Mouse (Mus musculus) heart, postnatal 0 days (tissue): Measurements from ENCODE around the gene Lipn.

Experiments
- CTCF ChIP-seq: IDR thresholded peaks from 2 replicates; pipeline ENCODE4 v1.5.1; 2016; ENCODE audit warnings: antibody characterized with exemption, control low read depth, low read depth
- EP300 ChIP-seq: IDR thresholded peaks from 2 replicates; pipeline ENCODE4 v1.6.1; 2016; ENCODE audit warnings: antibody characterized with exemption, low read depth

DNA sequence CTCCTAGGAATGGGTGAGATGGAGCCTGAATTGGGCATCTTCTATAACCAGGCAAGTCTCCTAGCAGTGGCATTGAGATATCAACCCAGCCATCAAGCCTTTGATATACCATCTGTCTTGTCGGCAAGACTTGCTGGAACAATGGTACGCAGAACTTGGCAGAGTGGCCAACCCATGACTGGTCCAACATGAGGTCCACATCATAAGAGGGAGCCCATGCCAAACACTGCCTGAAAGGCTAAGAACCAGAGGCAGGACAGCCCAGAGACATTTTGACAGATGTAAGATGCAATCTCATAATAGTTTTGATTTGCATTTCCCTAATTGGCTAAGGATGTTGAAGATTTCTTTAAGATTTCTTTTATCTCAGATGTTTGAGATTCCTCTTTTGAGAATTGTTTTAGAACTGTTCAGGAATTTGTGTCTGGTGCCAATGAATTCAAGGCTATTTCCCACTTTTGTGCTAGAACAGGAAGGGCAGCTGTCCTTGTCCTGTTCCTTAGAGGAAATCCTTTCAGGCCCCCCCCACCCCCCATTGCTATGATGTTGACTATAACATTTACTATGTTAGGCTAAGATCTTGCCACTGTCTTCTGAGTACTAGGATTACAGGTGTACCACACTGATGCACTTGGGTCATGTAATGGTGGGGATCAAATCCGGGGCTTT, 17.7 kb upstream of the Lipn start:
- TF ChIP-seq CTCF (no peak), EP300 (no peak)
